Mouse (Mus musculus): Measurements from ENCODE around the gene Vim.

- TF ChIP-seq GATA1 (IDR thresholded peaks at IDR 0.05; ENCODE audit: low read length): no peak
- TF ChIP-seq TAL1 (IDR thresholded peaks at IDR 0.05; ENCODE audit: low read length): no peak
These were observed 4.9 kb downstream of the Vim start for GRCm38 (mm10) chr2:13578473-13579152.
